Mouse (Mus musculus) E14TG2a.4 (cell line): Measurements from ENCODE around the gene Sowahb.
"Not testable (repeated sequence)": the region's sequence is repeated elsewhere in the genome, so short reads cannot be mapped to it uniquely, and the experiment has no call there.

Experiments
- H3K27me3 ChIP-seq: 2 replicates; pipeline ENCODE4 v1.6.1; 2014; ENCODE audit warnings: low read length, control low read depth; ENCODE audit not compliant: insufficient read depth
- H3K36me3 ChIP-seq: 2 replicates; pipeline ENCODE4 v1.6.1; 2014; ENCODE audit warnings: low read length, control low read depth; ENCODE audit not compliant: insufficient read depth
- H3K4me1 ChIP-seq: replicated peaks from 2 replicates; pipeline ENCODE4 v1.6.1; 2014; ENCODE audit warnings: low read depth, low read length, control low read depth
- H3K4me3 ChIP-seq: replicated peaks from 2 replicates; pipeline ENCODE4 v1.5.1; 2014; ENCODE audit warnings: mild to moderate bottlenecking, low read length
- H3K9me3 ChIP-seq: 2 replicates; pipeline ENCODE4 v1.6.1; 2014; ENCODE audit warnings: low read length, control low read depth
- CTCF ChIP-seq: conservative IDR thresholded peaks from 2 replicates; pipeline ENCODE4 v1.5.1; 2014; ENCODE audit warnings: low read length
- NANOG ChIP-seq: IDR thresholded peaks from 2 replicates; pipeline ENCODE4 v1.6.1; 2014; ENCODE audit warnings: borderline replicate concordance, low read length, mixed read lengths
- POU5F1 ChIP-seq: IDR thresholded peaks from 2 replicates; pipeline ENCODE4 v1.6.1; 2014; ENCODE audit warnings: low read length, borderline replicate concordance

Gene Sowahb

DNA sequence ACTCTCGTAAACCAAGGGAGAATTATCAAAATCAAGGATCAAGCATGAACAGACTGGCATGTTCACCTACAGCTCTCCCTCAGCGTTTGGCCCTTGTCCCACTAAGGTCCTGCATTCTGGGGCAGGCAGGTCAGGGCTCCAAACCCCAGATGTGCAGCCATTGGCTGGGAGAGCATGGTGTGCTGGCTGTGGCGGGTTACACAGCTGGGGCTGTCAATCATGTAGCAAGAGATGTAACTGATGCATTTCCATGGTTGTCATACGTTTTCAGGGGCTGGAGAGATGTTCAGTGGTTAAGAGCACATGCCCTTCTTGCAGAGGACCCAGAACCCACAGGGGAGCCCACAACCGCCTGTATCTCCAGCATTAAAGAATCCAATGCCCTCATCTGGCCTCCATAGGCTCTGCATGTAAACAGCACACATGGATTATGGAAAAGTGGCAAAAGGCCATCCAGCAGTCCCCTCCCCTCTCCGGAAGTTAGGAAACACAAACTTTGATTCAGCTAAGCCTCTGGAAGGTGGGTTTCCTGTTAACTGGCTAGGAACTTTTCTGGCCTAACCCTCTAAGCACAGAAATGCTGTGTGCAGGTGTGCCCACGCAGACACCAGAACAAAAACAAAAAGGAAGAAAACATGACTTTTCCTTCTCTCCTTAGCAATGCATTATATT lies 22.6 kb downstream of the Sowahb start:
- Histone ChIP-seq H3K9me3 (no peaks in the 10 kb centered on the region), H3K27me3 (no peaks in the 10 kb centered on the region), H3K4me1 (peaks cover 56% of the 10 kb centered on the region), H3K4me3 (no peak overlapping the region), H3K36me3 (no peaks in the 10 kb centered on the region)
- no peak for TF ChIP-seq CTCF
- TF ChIP-seq POU5F1: no peak
- no peak for TF ChIP-seq NANOG

DNA sequence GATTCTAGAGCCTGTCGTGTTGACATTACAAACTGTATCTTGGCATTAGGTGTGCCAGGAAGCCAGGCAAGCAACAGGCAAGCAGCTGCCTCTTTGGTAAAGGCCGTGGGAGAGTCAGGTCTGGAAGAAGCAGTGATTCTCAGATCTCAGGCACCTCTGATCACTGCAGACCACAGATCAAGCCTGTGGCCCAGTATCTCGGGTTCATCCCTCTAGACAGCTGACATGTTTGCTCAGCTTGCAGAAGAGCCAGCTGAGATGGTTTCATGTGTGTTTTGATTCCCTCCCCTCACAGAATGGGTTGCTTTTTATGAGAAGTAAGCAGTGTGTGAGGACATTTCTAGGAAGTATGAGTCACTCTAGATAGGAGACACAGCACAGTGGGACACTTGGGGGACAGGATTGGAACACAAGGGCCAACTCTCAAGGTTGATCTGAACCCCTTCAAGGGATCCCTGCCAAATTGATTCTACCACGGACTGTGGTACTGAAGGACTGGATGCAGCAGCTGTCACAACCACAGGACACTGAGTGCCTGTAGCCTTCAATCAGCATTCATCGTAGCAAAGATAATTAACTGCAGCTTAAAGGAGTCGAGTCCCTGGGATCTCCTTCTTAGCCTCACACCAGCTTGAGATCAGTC lies 24.7 kb downstream of the Sowahb start:
- Histone ChIP-seq H3K4me1 (peaks cover 39% of the 10 kb centered on the region), H3K36me3 (no peaks in the 10 kb centered on the region), H3K27me3 (no peaks in the 10 kb centered on the region), H3K9me3 (no peaks in the 10 kb centered on the region), H3K4me3 (no peak overlapping the region)
- TF ChIP-seq CTCF: no peak
- no peak for TF ChIP-seq NANOG
- no peak for TF ChIP-seq POU5F1

DNA sequence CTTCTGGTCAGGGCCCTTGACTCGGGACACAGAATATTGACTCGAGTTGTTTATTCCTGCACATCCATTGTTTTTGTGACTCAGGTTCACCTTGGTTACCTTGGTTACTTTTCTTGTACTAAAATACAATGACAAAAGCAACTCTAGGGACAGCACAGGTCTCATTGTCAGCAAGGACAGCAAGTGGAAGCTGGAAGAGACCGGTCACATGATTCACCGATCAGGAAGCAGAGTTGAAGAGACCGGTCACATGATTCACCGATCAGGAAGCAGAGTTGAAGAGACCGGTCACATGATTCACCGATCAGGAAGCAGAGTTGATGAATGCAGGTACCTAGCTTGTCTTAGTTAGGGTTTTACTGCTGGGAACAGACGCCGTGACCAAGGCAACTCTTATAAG lies 25.6 kb downstream of the Sowahb start:
- H3K4me3 ChIP-seq, H3K36me3 ChIP-seq, H3K9me3 ChIP-seq, H3K27me3 ChIP-seq: not testable (repeated sequence)
- peaks cover 33% of the 10 kb centered on the region for H3K4me1 ChIP-seq

DNA sequence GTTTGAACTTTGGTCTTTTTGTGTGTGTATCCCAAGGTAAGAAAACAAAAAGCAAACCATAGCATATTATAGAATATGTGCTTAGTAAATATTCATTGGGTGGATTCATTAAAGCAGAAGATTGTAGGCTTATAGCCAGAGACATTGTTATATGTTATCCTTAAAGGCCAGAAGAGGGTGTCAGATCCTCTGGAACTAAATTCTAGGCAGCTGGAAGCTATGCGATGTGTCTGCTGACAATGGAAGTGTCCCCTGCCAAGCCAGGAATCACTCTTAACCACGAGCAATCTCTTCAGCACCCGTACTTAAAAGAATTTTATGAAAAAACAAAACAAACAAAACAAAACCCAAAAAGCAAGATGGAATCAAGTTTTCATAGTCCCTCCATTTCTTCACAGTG lies 27.1 kb downstream of the Sowahb start:
- no peaks in the 10 kb centered on the region for H3K36me3 ChIP-seq
- H3K4me1 ChIP-seq: peaks cover 33% of the 10 kb centered on the region
- H3K9me3 ChIP-seq: no peaks in the 10 kb centered on the region
- no peak overlapping the region for H3K4me3 ChIP-seq
- no peaks in the 10 kb centered on the region for H3K27me3 ChIP-seq
- no peak for TF ChIP-seq CTCF
- TF ChIP-seq NANOG: no peak
- TF ChIP-seq POU5F1: no peak

DNA sequence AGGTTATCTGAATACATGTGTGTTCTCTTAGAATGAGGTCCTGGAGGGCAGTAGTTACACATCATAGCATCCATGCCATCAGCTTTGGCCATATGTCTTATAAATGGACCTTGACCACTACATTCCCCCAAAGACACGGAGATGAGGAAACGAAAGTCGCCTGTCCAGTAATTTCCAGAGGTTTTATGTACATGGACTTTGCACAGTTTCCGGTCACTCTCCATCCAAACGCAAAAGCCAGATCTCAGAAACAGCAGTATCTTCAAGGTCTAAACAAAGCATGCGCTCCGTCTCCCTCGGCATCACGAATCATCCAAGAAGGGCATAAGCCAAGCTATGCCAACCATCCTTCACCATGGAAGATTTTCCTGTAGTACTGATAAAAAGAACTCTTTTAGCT lies 36.6 kb downstream of the Sowahb start:
- H3K4me1 ChIP-seq: peaks cover 38% of the 10 kb centered on the region
- no peaks in the 10 kb centered on the region for H3K9me3 ChIP-seq
- H3K4me3 ChIP-seq: no peak overlapping the region
- no peaks in the 10 kb centered on the region for H3K27me3 ChIP-seq
- no peaks in the 10 kb centered on the region for H3K36me3 ChIP-seq
- no peak for TF ChIP-seq CTCF
- TF ChIP-seq POU5F1: no peak
- TF ChIP-seq NANOG: no peak

DNA sequence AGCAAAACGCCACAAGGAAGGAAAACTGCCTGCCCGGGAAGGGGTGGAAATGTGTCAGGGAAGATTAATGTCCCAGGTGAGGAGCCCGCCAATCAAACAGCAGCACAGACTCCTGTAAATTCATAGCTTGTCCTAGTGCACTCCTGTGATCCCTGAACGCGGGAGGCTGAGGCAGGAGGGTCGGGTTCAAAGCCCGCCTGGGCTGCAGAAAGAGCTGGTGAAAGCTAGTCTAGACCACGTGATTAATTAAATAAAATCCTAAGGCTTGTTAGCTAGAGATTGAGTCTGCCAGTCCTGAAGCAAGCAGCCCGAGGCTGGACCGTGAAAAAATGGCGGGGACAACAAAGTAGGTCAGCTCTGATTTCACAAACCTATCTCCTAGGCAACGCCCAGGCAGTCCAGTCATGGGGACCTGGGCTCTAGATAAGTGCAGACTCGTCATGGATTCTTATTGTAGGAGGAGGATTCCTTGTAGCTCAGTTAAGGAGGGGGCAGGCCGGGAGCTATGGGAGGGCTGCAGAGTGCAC lies 38.9 kb downstream of the Sowahb start:
- no peak for TF ChIP-seq CTCF
- no peak for TF ChIP-seq POU5F1
- no peak for TF ChIP-seq NANOG
- H3K4me3 ChIP-seq: peak overlapping the region; percentile 79
- H3K27me3 ChIP-seq: peaks cover 8% of the 10 kb centered on the region; the same call in 1 of the 2 replicates
- no peaks in the 10 kb centered on the region for H3K36me3 ChIP-seq
- H3K9me3 ChIP-seq: no peaks in the 10 kb centered on the region
- peaks cover 32% of the 10 kb centered on the region for H3K4me1 ChIP-seq

DNA sequence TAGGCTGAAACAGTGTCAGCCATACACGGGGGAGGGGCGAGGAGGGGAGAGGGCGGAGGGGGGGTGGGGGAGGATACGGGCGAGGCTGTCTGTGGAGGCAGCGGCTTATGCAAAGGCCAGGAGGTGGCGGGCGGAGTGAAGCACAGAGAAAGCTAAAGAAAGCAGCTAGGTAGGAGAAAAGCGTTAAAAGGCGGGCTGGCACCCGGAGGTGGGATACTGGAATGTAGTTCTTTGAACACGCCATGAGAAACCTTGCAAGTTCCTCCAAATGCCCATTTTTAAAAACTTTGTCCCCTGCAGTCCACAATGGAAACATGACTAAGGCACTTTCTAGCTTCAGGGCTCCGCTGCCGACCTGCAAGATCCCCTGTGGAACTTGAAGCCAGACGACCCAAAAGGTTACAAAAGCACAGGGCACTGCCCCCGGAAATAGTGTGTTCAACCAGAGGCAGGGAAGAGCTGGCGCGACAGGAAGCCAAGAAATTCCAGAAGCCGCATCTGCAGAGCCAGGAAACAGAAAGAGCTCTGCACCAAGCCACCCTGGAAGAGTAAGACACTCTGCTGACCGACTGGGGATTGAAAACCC lies 39.5 kb downstream of the Sowahb start:
- H3K9me3 ChIP-seq: no peaks in the 10 kb centered on the region
- H3K4me1 ChIP-seq: peaks cover 27% of the 10 kb centered on the region
- H3K4me3 ChIP-seq: peak overlapping the region; percentile 79
- no peaks in the 10 kb centered on the region for H3K36me3 ChIP-seq
- H3K27me3 ChIP-seq: peaks cover 8% of the 10 kb centered on the region; the same call in 1 of the 2 replicates
- TF ChIP-seq CTCF (no peak), NANOG (no peak), POU5F1 (no peak)

DNA sequence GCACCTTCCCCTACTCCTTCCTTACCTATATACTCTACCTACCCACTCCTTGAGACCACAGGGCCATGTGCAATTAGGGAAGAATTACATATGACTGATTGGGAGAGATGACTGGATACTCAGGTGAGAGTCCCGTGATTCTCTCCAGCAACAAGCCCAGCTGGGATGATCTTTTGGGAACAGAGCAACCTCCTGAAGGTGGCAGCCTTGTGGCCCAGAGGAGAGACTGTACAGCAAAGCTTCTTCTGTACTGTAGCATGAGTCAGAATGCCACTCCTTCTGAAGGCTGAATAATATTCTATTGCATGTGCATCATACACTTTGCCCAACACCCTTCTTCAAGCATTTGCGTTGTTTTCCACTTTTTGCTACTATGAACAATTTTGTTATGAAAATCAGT lies 42.2 kb downstream of the Sowahb start:
- TF ChIP-seq POU5F1 (no peak), NANOG (no peak), CTCF (no peak)
- H3K4me3 ChIP-seq: no peak overlapping the region
- peaks cover 22% of the 10 kb centered on the region for H3K4me1 ChIP-seq
- no peaks in the 10 kb centered on the region for H3K36me3 ChIP-seq
- H3K9me3 ChIP-seq: no peaks in the 10 kb centered on the region
- H3K27me3 ChIP-seq: peaks cover 8% of the 10 kb centered on the region; the same call in 1 of the 2 replicates
